Mouse (Mus musculus) MEL-GATA-1-ER (cell line): ENCODE results near the gene Trim26.
"Not testable (repeated sequence)": the region's sequence is repeated elsewhere in the genome, so short reads cannot be mapped to it uniquely, and the experiment has no call there.

Source experiments
- DNase-seq: peaks from one replicate; pipeline ENCODE4 v3.0.0-alpha.2; 2012; ENCODE audit warnings: low read depth; ENCODE audit errors: extremely low read depth

The Trim26 gene

GRCm38 (mm10) chr17:36836874-36837647 is at the start of gene Trim26:
Trim26 (plus strand) TSS chr17:36837134.
- peak; percentile 89 for DNase-seq

- DNase-seq, result no peak
Measured at GRCm38 (mm10) chr17:36788351-36788750, 48.6 kb upstream of the Trim26 start.

- DNase-seq, result peak; percentile 36
Measured at GRCm38 (mm10) chr17:36788801-36789200, 48.1 kb upstream of the Trim26 start.

GRCm38 (mm10) chr17:36799493-36799892 is 37.4 kb upstream of the Trim26 start:
- no peak for DNase-seq

GRCm38 (mm10) chr17:36799921-36800462 is 36.9 kb upstream of the Trim26 start:
- DNase-seq, result not testable (repeated sequence)

- DNase-seq, result no peak
Measured at GRCm38 (mm10) chr17:36811871-36812270, 25.1 kb upstream of the Trim26 start, which contains the start of gene H2-M10.6. H2-M10.6 (plus strand) TSS chr17:36812171.

- DNase-seq, result no peak
Measured at GRCm38 (mm10) chr17:36824005-36824404, 12.9 kb upstream of the Trim26 start.

- DNase-seq, result no peak
Measured at GRCm38 (mm10) chr17:36825525-36825924, 11.4 kb upstream of the Trim26 start.

- DNase-seq, result not testable (repeated sequence)
Measured at GRCm38 (mm10) chr17:36826002-36826401, 10.9 kb upstream of the Trim26 start.

- no peak for DNase-seq
Measured at GRCm38 (mm10) chr17:36828488-36828887, 8.4 kb upstream of the Trim26 start.

GRCm38 (mm10) chr17:36830470-36830869 is 6.5 kb upstream of the Trim26 start:
- no peak for DNase-seq

- no peak for DNase-seq
Measured at GRCm38 (mm10) chr17:36832694-36833093, 4.2 kb upstream of the Trim26 start.

GRCm38 (mm10) chr17:36835591-36836426 is 1.1 kb upstream of the Trim26 start:
- DNase-seq, result no peak

- DNase-seq, result no peak
Measured at GRCm38 (mm10) chr17:36836427-36836812, 514 bp upstream of the Trim26 start.

- DNase-seq, result no peak
Measured at GRCm38 (mm10) chr17:36839001-36839400, 2.1 kb downstream of the Trim26 start.

- no peak for DNase-seq
Measured at GRCm38 (mm10) chr17:36839931-36840330, 3.0 kb downstream of the Trim26 start.

- no peak for DNase-seq
Measured at GRCm38 (mm10) chr17:36840961-36841445, 4.1 kb downstream of the Trim26 start.

GRCm38 (mm10) chr17:36843696-36844095 is 6.8 kb downstream of the Trim26 start:
- no peak for DNase-seq

- DNase-seq, result no peak
Measured at GRCm38 (mm10) chr17:36844286-36844719, 7.4 kb downstream of the Trim26 start.

GRCm38 (mm10) chr17:36844725-36845124 is 7.8 kb downstream of the Trim26 start:
- DNase-seq, result no peak

GRCm38 (mm10) chr17:36848911-36849310 is 12.0 kb downstream of the Trim26 start:
- no peak for DNase-seq

GRCm38 (mm10) chr17:36849992-36850391 is 13.1 kb downstream of the Trim26 start:
- no peak for DNase-seq
